Mouse (Mus musculus): Measurements from ENCODE around the gene Gemin7. TPM values are rescaled to one million over a fixed set of nuclear protein-coding genes. Genes with fewer than 3 reads are reported as not detected.

The Gemin7 gene
- polyA plus RNA-seq (2014; fragmentation: Nextera tagmentation; extraction: Ambion mirVana) = 161 and 171 TPM in 2 replicates

- Histone ChIP-seq H3K4me3 (ENCODE audit: low read depth, low read length) (peak within 1 kb of the TSS; percentile 22), H3K9me3 (ENCODE audit: control insufficient read depth, low read length) (no peaks in the 10 kb centered on the region), H3K4me2 (ENCODE audit: low read depth) (peak within 1 kb of the TSS; percentile 48), H3K36me3 (ENCODE audit: control insufficient read depth, insufficient read depth, low read length) (peaks cover 2% of the 10 kb centered on the region; the same call in 1 of the 2 replicates), H3K27ac (ENCODE audit: low read depth, low read length) (no peak within 1 kb of the TSS), H3K9ac (ENCODE audit: low read length) (no peak within 1 kb of the TSS), H3K4me1 (ENCODE audit: control insufficient read depth, insufficient read depth, low read length) (peaks cover 5% of the 10 kb centered on the region; the same call in 1 of the 2 replicates), H3K27me3 (ENCODE audit: control insufficient read depth, insufficient read depth, low read length) (peaks cover 39% of the 10 kb centered on the region)
- DNase-seq (ENCODE audit: low spot score) (peak; percentile 48), ATAC-seq (ENCODE audit: insufficient read depth, low FRiP score, low TSS enrichment) (no peak)
- WGBS = 1% methylated on average over 56 of the region's 56 CpGs
These were observed at the start of gene Gemin7, which contains the start of gene Zfp296 for GRCm38 (mm10) chr7:19577141-19577852. Gene Gemin7 (minus strand): TSS chr7:19577595. Gene Zfp296 (plus strand): TSS chr7:19577287.

DNA sequence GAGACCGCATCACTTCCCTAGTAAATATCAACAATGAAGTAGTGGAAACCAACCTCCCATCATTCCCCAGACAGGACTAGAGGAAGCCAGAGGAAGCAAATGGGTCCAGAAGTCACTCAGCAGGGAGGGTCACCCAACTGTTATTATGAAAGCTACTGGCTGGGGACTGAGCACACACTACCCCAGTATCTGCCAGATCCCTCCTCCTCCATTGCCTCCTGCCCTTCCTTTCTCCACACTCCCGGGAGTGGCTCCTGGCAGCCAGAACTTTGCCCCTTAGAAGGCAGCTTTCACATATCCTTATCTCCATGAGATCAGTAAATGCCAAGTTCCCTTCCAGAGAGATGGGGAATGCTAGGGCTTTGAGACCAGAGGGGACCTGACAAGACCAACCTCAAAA lies 46.0 kb upstream of the Gemin7 start:
- no peaks in the 10 kb centered on the region for H3K36me3 ChIP-seq (ENCODE audit: control insufficient read depth, insufficient read depth, low read length)
- 72% methylated on average over 2 of the region's 2 CpGs for WGBS
- H3K4me1 ChIP-seq (ENCODE audit: control insufficient read depth, insufficient read depth, low read length) = 0 out of 2 replicates have a peak, but pooled peaks cover 4% of the 10 kb centered on the region
- H3K9ac ChIP-seq (ENCODE audit: low read length) = no peak overlapping the region
- ATAC-seq (ENCODE audit: insufficient read depth, low FRiP score, low TSS enrichment) (no peak), DNase-seq (ENCODE audit: low spot score) (no peak)
- H3K4me2 ChIP-seq (ENCODE audit: low read depth) = no peak overlapping the region
- peaks cover 3% of the 10 kb centered on the region; the same call in 1 of the 2 replicates for H3K27me3 ChIP-seq (ENCODE audit: control insufficient read depth, insufficient read depth, low read length)
- H3K9me3 ChIP-seq (ENCODE audit: control insufficient read depth, low read length) = no peaks in the 10 kb centered on the region
- no peak overlapping the region for H3K27ac ChIP-seq (ENCODE audit: low read depth, low read length)
- no peak overlapping the region for H3K4me3 ChIP-seq (ENCODE audit: low read depth, low read length)

DNA sequence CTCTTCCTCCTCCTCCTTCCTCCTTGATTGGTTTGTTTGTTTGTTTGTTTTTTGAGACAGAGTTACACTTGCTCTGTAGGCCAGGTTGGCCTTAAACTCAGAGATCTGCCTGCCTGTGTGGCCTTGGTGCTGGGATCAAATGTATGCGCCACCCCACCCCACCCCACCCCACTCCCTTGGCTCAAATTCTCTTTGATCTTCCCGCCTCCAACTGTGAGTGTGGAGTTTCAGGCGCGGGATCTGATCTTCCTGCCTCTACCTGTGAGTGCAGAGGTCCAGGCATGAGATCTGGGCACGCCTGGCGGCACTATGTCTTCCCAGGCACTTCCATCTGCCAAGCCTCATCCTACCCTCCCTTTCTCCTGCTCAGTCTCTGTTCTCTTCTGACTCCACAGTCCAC lies 44.8 kb upstream of the Gemin7 start:
- no peak overlapping the region for H3K4me2 ChIP-seq (ENCODE audit: low read depth)
- H3K36me3 ChIP-seq (ENCODE audit: control insufficient read depth, insufficient read depth, low read length) = no peaks in the 10 kb centered on the region

GRCm38 (mm10) chr7:19620811-19621210 lies 43.4 kb upstream of the Gemin7 start:
- Histone ChIP-seq H3K27ac (ENCODE audit: low read depth, low read length) (no peak overlapping the region), H3K4me1 (ENCODE audit: control insufficient read depth, insufficient read depth, low read length) (0 out of 2 replicates have a peak, but pooled peaks cover 4% of the 10 kb centered on the region), H3K27me3 (ENCODE audit: control insufficient read depth, insufficient read depth, low read length) (peaks cover 3% of the 10 kb centered on the region; the same call in 1 of the 2 replicates), H3K4me3 (ENCODE audit: low read depth, low read length) (no peak overlapping the region), H3K9ac (ENCODE audit: low read length) (no peak overlapping the region), H3K9me3 (ENCODE audit: control insufficient read depth, low read length) (no peaks in the 10 kb centered on the region), H3K4me2 (ENCODE audit: low read depth) (no peak overlapping the region), H3K36me3 (ENCODE audit: control insufficient read depth, insufficient read depth, low read length) (no peaks in the 10 kb centered on the region)
- DNase-seq (ENCODE audit: low spot score) (no peak), ATAC-seq (ENCODE audit: insufficient read depth, low FRiP score, low TSS enrichment) (no peak)
- 89% methylated on average over 7 of the region's 7 CpGs for WGBS

More for the DNA sequence above, 44.8 kb upstream of the Gemin7 start:
- H3K9me3 ChIP-seq (ENCODE audit: control insufficient read depth, low read length) = no peaks in the 10 kb centered on the region
- H3K4me3 ChIP-seq (ENCODE audit: low read depth, low read length) = no peak overlapping the region
- 0 out of 2 replicates have a peak, but pooled peaks cover 4% of the 10 kb centered on the region for H3K4me1 ChIP-seq (ENCODE audit: control insufficient read depth, insufficient read depth, low read length)
- DNase-seq (ENCODE audit: low spot score) (no peak), ATAC-seq (ENCODE audit: insufficient read depth, low FRiP score, low TSS enrichment) (no peak)
- H3K27me3 ChIP-seq (ENCODE audit: control insufficient read depth, insufficient read depth, low read length) = peaks cover 3% of the 10 kb centered on the region; the same call in 1 of the 2 replicates
- H3K27ac ChIP-seq (ENCODE audit: low read depth, low read length) = no peak overlapping the region
- no peak overlapping the region for H3K9ac ChIP-seq (ENCODE audit: low read length)
- 30% methylated on average over 6 of the region's 6 CpGs for WGBS

DNA sequence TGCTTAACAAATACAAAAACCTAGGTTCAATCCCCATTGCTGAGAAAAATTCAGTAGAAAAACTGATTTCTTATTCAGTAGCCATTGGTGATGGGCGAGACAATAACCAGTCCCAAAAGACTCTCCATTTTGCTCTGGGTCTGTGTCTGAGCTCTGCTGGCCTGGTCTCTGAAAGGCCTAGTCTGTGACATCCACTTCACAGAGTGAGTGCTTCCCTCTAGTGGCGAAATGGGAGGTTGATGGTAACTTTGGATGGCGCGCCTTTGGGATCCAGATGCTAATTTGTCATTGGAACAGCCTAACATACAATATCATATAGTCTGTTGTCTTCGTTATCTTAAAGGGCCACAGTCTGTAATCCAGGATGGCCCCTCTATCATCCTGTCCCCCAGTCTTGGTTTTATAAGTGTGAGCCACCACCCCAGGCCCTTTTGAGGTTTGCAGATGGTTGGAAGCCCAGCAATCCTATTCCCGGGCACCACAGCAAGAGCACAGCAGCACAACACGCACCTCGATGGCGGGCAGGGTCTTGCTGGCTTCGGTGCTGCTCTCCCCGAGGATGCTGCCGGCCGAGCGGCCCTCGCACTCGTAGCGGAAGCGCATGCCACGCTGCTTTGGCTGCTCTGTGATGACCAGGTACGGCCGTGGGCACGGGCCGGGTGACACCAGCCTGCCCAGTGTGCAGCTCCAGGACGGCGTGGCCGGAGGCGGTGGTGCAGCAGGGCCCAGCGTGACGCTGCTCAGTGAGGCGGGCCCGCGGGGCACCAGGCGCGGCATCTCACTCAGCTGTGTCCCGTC lies 41.8 kb upstream of the Gemin7 start:
- Histone ChIP-seq H3K9ac (ENCODE audit: low read length) (peak overlapping the region; percentile 54), H3K27ac (ENCODE audit: low read depth, low read length) (0 out of 2 replicates have a peak overlapping the region, but pooled peaks have one; percentile 34), H3K4me2 (ENCODE audit: low read depth) (peak overlapping the region; percentile 46), H3K4me3 (ENCODE audit: low read depth, low read length) (peak overlapping the region; percentile 31), H3K9me3 (ENCODE audit: control insufficient read depth, low read length) (no peaks in the 10 kb centered on the region), H3K4me1 (ENCODE audit: control insufficient read depth, insufficient read depth, low read length) (0 out of 2 replicates have a peak, but pooled peaks cover 4% of the 10 kb centered on the region), H3K27me3 (ENCODE audit: control insufficient read depth, insufficient read depth, low read length) (peaks cover 3% of the 10 kb centered on the region; the same call in 1 of the 2 replicates), H3K36me3 (ENCODE audit: control insufficient read depth, insufficient read depth, low read length) (no peaks in the 10 kb centered on the region)
- 8% methylated on average over 35 of the region's 35 CpGs for WGBS
- peak; percentile 69 for ATAC-seq (ENCODE audit: insufficient read depth, low FRiP score, low TSS enrichment)
- DNase-seq (ENCODE audit: low spot score) = peak; percentile 85

GRCm38 (mm10) chr7:19615036-19615577 lies 37.7 kb upstream of the Gemin7 start:
- no peaks in the 10 kb centered on the region for H3K9me3 ChIP-seq (ENCODE audit: control insufficient read depth, low read length)
- H3K9ac ChIP-seq (ENCODE audit: low read length) = no peak overlapping the region
- no peaks in the 10 kb centered on the region for H3K36me3 ChIP-seq (ENCODE audit: control insufficient read depth, insufficient read depth, low read length)
- H3K27ac ChIP-seq (ENCODE audit: low read depth, low read length) = no peak overlapping the region
- 0 out of 2 replicates have a peak, but pooled peaks cover 4% of the 10 kb centered on the region for H3K4me1 ChIP-seq (ENCODE audit: control insufficient read depth, insufficient read depth, low read length)
- no peak overlapping the region for H3K4me3 ChIP-seq (ENCODE audit: low read depth, low read length)
- ATAC-seq (ENCODE audit: insufficient read depth, low FRiP score, low TSS enrichment) (no peak), DNase-seq (ENCODE audit: low spot score) (no peak)
- peaks cover 3% of the 10 kb centered on the region; the same call in 1 of the 2 replicates for H3K27me3 ChIP-seq (ENCODE audit: control insufficient read depth, insufficient read depth, low read length)
- 85% methylated on average over 12 of the region's 12 CpGs for WGBS
- H3K4me2 ChIP-seq (ENCODE audit: low read depth) = no peak overlapping the region

GRCm38 (mm10) chr7:19610969-19611368 lies 33.6 kb upstream of the Gemin7 start:
- WGBS = 78% methylated on average over 5 of the region's 5 CpGs
- Histone ChIP-seq H3K27ac (ENCODE audit: low read depth, low read length) (no peak overlapping the region), H3K4me3 (ENCODE audit: low read depth, low read length) (no peak overlapping the region)

GRCm38 (mm10) chr7:19609641-19610332 lies 32.4 kb upstream of the Gemin7 start:
- WGBS = 88% methylated on average over 8 of the region's 12 CpGs

More at GRCm38 (mm10) chr7:19610969-19611368, 33.6 kb upstream of the Gemin7 start:
- peaks cover 2% of the 10 kb centered on the region; the same call in 1 of the 2 replicates for H3K36me3 ChIP-seq (ENCODE audit: control insufficient read depth, insufficient read depth, low read length)
- no peaks in the 10 kb centered on the region for H3K9me3 ChIP-seq (ENCODE audit: control insufficient read depth, low read length)
- ATAC-seq (ENCODE audit: insufficient read depth, low FRiP score, low TSS enrichment) (no peak), DNase-seq (ENCODE audit: low spot score) (no peak)
- no peaks in the 10 kb centered on the region for H3K27me3 ChIP-seq (ENCODE audit: control insufficient read depth, insufficient read depth, low read length)
- H3K4me2 ChIP-seq (ENCODE audit: low read depth) = no peak overlapping the region
- no peaks in the 10 kb centered on the region for H3K4me1 ChIP-seq (ENCODE audit: control insufficient read depth, insufficient read depth, low read length)
- no peak overlapping the region for H3K9ac ChIP-seq (ENCODE audit: low read length)

More at GRCm38 (mm10) chr7:19609641-19610332, 32.4 kb upstream of the Gemin7 start:
- no peak overlapping the region for H3K4me3 ChIP-seq (ENCODE audit: low read depth, low read length)
- ATAC-seq (ENCODE audit: insufficient read depth, low FRiP score, low TSS enrichment) (no peak), DNase-seq (ENCODE audit: low spot score) (no peak)
- H3K36me3 ChIP-seq (ENCODE audit: control insufficient read depth, insufficient read depth, low read length) = peaks cover 2% of the 10 kb centered on the region; the same call in 1 of the 2 replicates
- no peak overlapping the region for H3K9ac ChIP-seq (ENCODE audit: low read length)
- no peaks in the 10 kb centered on the region for H3K4me1 ChIP-seq (ENCODE audit: control insufficient read depth, insufficient read depth, low read length)
- no peak overlapping the region for H3K4me2 ChIP-seq (ENCODE audit: low read depth)
- no peaks in the 10 kb centered on the region for H3K9me3 ChIP-seq (ENCODE audit: control insufficient read depth, low read length)
- H3K27ac ChIP-seq (ENCODE audit: low read depth, low read length) = no peak overlapping the region
- no peaks in the 10 kb centered on the region for H3K27me3 ChIP-seq (ENCODE audit: control insufficient read depth, insufficient read depth, low read length)

All from neural tube, embryonic 11.5 days (tissue).